Mouse (Mus musculus) forelimb bud, embryonic 11.5 days (tissue): ENCODE data around the gene Opalin.
A peak's percentile ranks its signal among the peaks of the same experiment; 100 is the strongest.

Experiments used
- DNase-seq: peaks from one replicate; pipeline ENCODE4 v3.0.0-alpha.2; 2012; ENCODE audit warnings: low read depth, low spot score

Opalin gene

GRCm38 (mm10) chr19:41015951-41016716 is 60.8 kb downstream of the Opalin start:
- DNase-seq = peak; percentile 62

- DNase-seq = no peak
Measured at GRCm38 (mm10) chr19:41014003-41014402, 62.9 kb downstream of the Opalin start.

GRCm38 (mm10) chr19:41013591-41013990 is 63.3 kb downstream of the Opalin start:
- DNase-seq = no peak
